In genomic region chr3:21768081-21768480, GRCm38 (mm10) we compare ENCODE assay signal across 31 mouse cellular contexts.
"Had no signal": no experiment of that assay in that cellular context is flagged by ENCODE, and none has a peak within 500 bp of the region (broad histone marks: within the 10 kb centered on the region; RNA-seq: fewer than 3 reads in every experiment).

No protein-coding gene starts in this region.

- DNase-seq: left cerebral cortex, postnatal 4 days; liver; liver, embryonic 13.5 days; liver, postnatal 0 days; lung, adult 18-20 months; lung, adult 2 months; lung, embryonic 14.5 days; lung, postnatal 10 days; lung, postnatal 14 days; lung, postnatal 36 days; lung, postnatal 4 days; midbrain, embryonic 14.5 days had no signal

- H3K27me3 ChIP-seq: limb, embryonic 12.5 days; limb, embryonic 13.5 days; limb, embryonic 15.5 days; liver, embryonic 12.5 days; liver, embryonic 13.5 days; liver, embryonic 15.5 days; lung, embryonic 15.5 days; megakaryocyte, embryonic 14.5 days; midbrain, embryonic 12.5 days; midbrain, embryonic 13.5 days; midbrain, embryonic 15.5 days had no signal

- H3K27ac ChIP-seq: limb, embryonic 10.5 days; limb, embryonic 12.5 days; limb, embryonic 13.5 days; limb, embryonic 15.5 days; liver, embryonic 12.5 days; liver, embryonic 13.5 days; liver, embryonic 14.5 days; liver, embryonic 15.5 days; lung, embryonic 15.5 days; macrophage; midbrain, embryonic 10.5 days; midbrain, embryonic 12.5 days; midbrain, embryonic 13.5 days; midbrain, embryonic 15.5 days had no signal

- H3K4me1 ChIP-seq: liver, embryonic 12.5 days; liver, embryonic 15.5 days; midbrain, embryonic 12.5 days had no signal

- H3K9me3 ChIP-seq: limb, embryonic 10.5 days; limb, embryonic 12.5 days; limb, embryonic 13.5 days; limb, embryonic 15.5 days; liver, embryonic 12.5 days; liver, embryonic 13.5 days; liver, embryonic 15.5 days; lung, embryonic 15.5 days; megakaryocyte, embryonic 14.5 days; midbrain, embryonic 10.5 days; midbrain, embryonic 12.5 days; midbrain, embryonic 13.5 days; midbrain, embryonic 15.5 days had no signal

- H3K4me2 ChIP-seq: limb, embryonic 12.5 days; limb, embryonic 13.5 days; limb, embryonic 15.5 days; liver, embryonic 11.5 days; liver, embryonic 12.5 days; liver, embryonic 13.5 days; liver, embryonic 15.5 days; lung, embryonic 14.5 days; lung, embryonic 15.5 days; midbrain, embryonic 11.5 days; midbrain, embryonic 12.5 days; midbrain, embryonic 13.5 days; midbrain, embryonic 15.5 days had no signal

- ATAC-seq: liver, embryonic 12.5 days; liver, postnatal 0 days; lung, postnatal 0 days; midbrain, embryonic 13.5 days; midbrain, embryonic 15.5 days; midbrain, embryonic 16.5 days had no signal

- H3K9ac ChIP-seq: limb, embryonic 12.5 days; limb, embryonic 13.5 days; limb, embryonic 15.5 days; liver, embryonic 12.5 days; liver, embryonic 13.5 days; liver, embryonic 14.5 days; liver, embryonic 15.5 days; liver, postnatal 0 days; lung, embryonic 14.5 days; lung, embryonic 15.5 days; midbrain, embryonic 12.5 days; midbrain, embryonic 13.5 days; midbrain, embryonic 15.5 days had no signal

- H3K4me3 ChIP-seq: limb, embryonic 10.5 days; limb, embryonic 12.5 days; limb, embryonic 13.5 days; limb, embryonic 15.5 days; liver, embryonic 12.5 days; liver, embryonic 13.5 days; liver, embryonic 15.5 days; lung, embryonic 15.5 days; megakaryocyte, embryonic 14.5 days; midbrain, embryonic 10.5 days; midbrain, embryonic 12.5 days; midbrain, embryonic 13.5 days; midbrain, embryonic 15.5 days; myocyte had no signal

- H3K36me3 ChIP-seq: limb, embryonic 10.5 days; limb, embryonic 12.5 days; limb, embryonic 13.5 days; limb, embryonic 15.5 days; liver, embryonic 12.5 days; liver, embryonic 13.5 days; liver, embryonic 15.5 days; lung, embryonic 15.5 days; midbrain, embryonic 10.5 days; midbrain, embryonic 12.5 days; midbrain, embryonic 13.5 days; midbrain, embryonic 15.5 days had no signal
